Mouse (Mus musculus): ENCODE results near the gene Mast1. TPM values are rescaled to one million over a fixed set of nuclear protein-coding genes. Genes with fewer than 3 reads are reported as not detected.

Gene Mast1
- polyA plus RNA-seq, 1 experiment from 2014 or later, result 81.1 TPM

GRCm38 (mm10) chr8:84902920-84903661, 34.1 kb downstream of the Mast1 start:
- under 1% methylated on average over 62 of the region's 68 CpGs for WGBS

GRCm38 (mm10) chr8:84902367-84902919, 34.7 kb downstream of the Mast1 start:
- no peaks in the 10 kb centered on the region for H3K9me3 ChIP-seq
- peak overlapping the region; percentile 47 for H3K9ac ChIP-seq
- no peak overlapping the region for H3K27ac ChIP-seq (replicated peaks)
- H3K27me3 ChIP-seq, result peaks cover 12% of the 10 kb centered on the region; the same call in 1 of the 2 replicates
- peak overlapping the region; percentile 47 for H3K4me3 ChIP-seq
- no peak for ATAC-seq (ENCODE audit: low FRiP score, low read depth)
- H3K36me3 ChIP-seq, result no peaks in the 10 kb centered on the region
- 3% methylated on average over 24 of the region's 24 CpGs for WGBS
- peaks cover 14% of the 10 kb centered on the region for H3K4me1 ChIP-seq (replicated peaks)
- H3K4me2 ChIP-seq, result peak overlapping the region; percentile 85

More at GRCm38 (mm10) chr8:84902920-84903661, 34.1 kb downstream of the Mast1 start:
- Histone ChIP-seq H3K27me3 (peaks cover 12% of the 10 kb centered on the region; the same call in 1 of the 2 replicates), H3K4me1 (replicated peaks) (peaks cover 14% of the 10 kb centered on the region), H3K36me3 (no peaks in the 10 kb centered on the region), H3K27ac (replicated peaks) (no peak overlapping the region), H3K9me3 (no peaks in the 10 kb centered on the region), H3K9ac (peak overlapping the region; percentile 47), H3K4me2 (peak overlapping the region; percentile 85), H3K4me3 (peak overlapping the region; percentile 47)
- peak; percentile 89 for ATAC-seq (ENCODE audit: low FRiP score, low read depth)

- Histone ChIP-seq H3K9me3 (no peaks in the 10 kb centered on the region), H3K9ac (peak within 1 kb of the TSS; percentile 47), H3K4me3 (peak within 1 kb of the TSS; percentile 47), H3K4me2 (peak within 1 kb of the TSS; percentile 85), H3K27me3 (peaks cover 12% of the 10 kb centered on the region; the same call in 1 of the 2 replicates), H3K36me3 (no peaks in the 10 kb centered on the region), H3K27ac (replicated peaks) (no peak within 1 kb of the TSS), H3K4me1 (replicated peaks) (peaks cover 14% of the 10 kb centered on the region)
- ATAC-seq (ENCODE audit: low FRiP score, low read depth), result no peak
- 90% methylated on average over 3 of the region's 3 CpGs for WGBS
Measured at GRCm38 (mm10) chr8:84901752-84902151, 35.4 kb downstream of the Mast1 start, which contains the start of gene Klf1. Klf1 (plus strand) TSS chr8:84901928.

GRCm38 (mm10) chr8:84901071-84901470, 36.1 kb downstream of the Mast1 start:
- WGBS, result 67% methylated on average over 4 of the region's 4 CpGs
- Histone ChIP-seq H3K27ac (replicated peaks) (no peak overlapping the region), H3K4me2 (no peak overlapping the region), H3K4me3 (no peak overlapping the region), H3K4me1 (replicated peaks) (peaks cover 14% of the 10 kb centered on the region), H3K36me3 (no peaks in the 10 kb centered on the region), H3K9ac (no peak overlapping the region), H3K27me3 (peaks cover 12% of the 10 kb centered on the region; the same call in 1 of the 2 replicates), H3K9me3 (no peaks in the 10 kb centered on the region)
- no peak for ATAC-seq (ENCODE audit: low FRiP score, low read depth)

GRCm38 (mm10) chr8:84895963-84896362, 41.2 kb downstream of the Mast1 start:
- no peak for ATAC-seq (ENCODE audit: low FRiP score, low read depth)
- 0 out of 2 replicates have a peak, but pooled peaks cover 3% of the 10 kb centered on the region for H3K27me3 ChIP-seq
- no peak overlapping the region for H3K9ac ChIP-seq
- 0 out of 2 replicates have a peak, but pooled peaks cover 7% of the 10 kb centered on the region for H3K36me3 ChIP-seq
- no peak overlapping the region for H3K4me3 ChIP-seq
- no peaks in the 10 kb centered on the region for H3K9me3 ChIP-seq
- WGBS, result 88% methylated on average over 5 of the region's 5 CpGs
- no peak overlapping the region for H3K27ac ChIP-seq (replicated peaks)
- no peak overlapping the region for H3K4me2 ChIP-seq
- peaks cover 19% of the 10 kb centered on the region for H3K4me1 ChIP-seq (replicated peaks)

GRCm38 (mm10) chr8:84893709-84894134, 43.4 kb downstream of the Mast1 start, which contains the start of gene Gcdh:
Gcdh (minus strand) TSS chr8:84893921.
- H3K4me1 ChIP-seq (replicated peaks), result peaks cover 19% of the 10 kb centered on the region
- H3K9ac ChIP-seq, result peak within 1 kb of the TSS; percentile 69
- peak within 1 kb of the TSS; percentile 66 for H3K4me3 ChIP-seq
- peaks cover 7% of the 10 kb centered on the region; the same call in 1 of the 2 replicates for H3K36me3 ChIP-seq
- no peaks in the 10 kb centered on the region for H3K9me3 ChIP-seq
- H3K27me3 ChIP-seq, result no peaks in the 10 kb centered on the region
- WGBS, result 0% methylated on average over 11 of the region's 11 CpGs
- H3K27ac ChIP-seq (replicated peaks), result peak within 1 kb of the TSS; percentile 68
- H3K4me2 ChIP-seq, result peak within 1 kb of the TSS; percentile 70
- peak; percentile 99 for ATAC-seq (ENCODE audit: low FRiP score, low read depth)

GRCm38 (mm10) chr8:84892993-84893708, 44.0 kb downstream of the Mast1 start:
- Histone ChIP-seq H3K9ac (peak overlapping the region; percentile 69), H3K27ac (replicated peaks) (peak overlapping the region; percentile 68), H3K4me2 (peak overlapping the region; percentile 70), H3K27me3 (no peaks in the 10 kb centered on the region), H3K9me3 (no peaks in the 10 kb centered on the region), H3K36me3 (peaks cover 10% of the 10 kb centered on the region), H3K4me3 (peak overlapping the region; percentile 66), H3K4me1 (replicated peaks) (peaks cover 19% of the 10 kb centered on the region)
- peak; percentile 68 for ATAC-seq (ENCODE audit: low FRiP score, low read depth)
- WGBS, result 9% methylated on average over 31 of the region's 31 CpGs

- Histone ChIP-seq H3K4me1 (replicated peaks) (peaks cover 13% of the 10 kb centered on the region), H3K9ac (no peak overlapping the region), H3K4me3 (no peak overlapping the region), H3K27me3 (no peaks in the 10 kb centered on the region), H3K4me2 (no peak overlapping the region), H3K36me3 (peaks cover 35% of the 10 kb centered on the region), H3K27ac (replicated peaks) (no peak overlapping the region), H3K9me3 (no peaks in the 10 kb centered on the region)
- 90% methylated on average over 1 of the region's 1 CpGs for WGBS
- ATAC-seq (ENCODE audit: low FRiP score, low read depth), result no peak
Measured at GRCm38 (mm10) chr8:84889141-84889540, 48.0 kb downstream of the Mast1 start.

- peaks cover 10% of the 10 kb centered on the region for H3K4me1 ChIP-seq (replicated peaks)
Measured at GRCm38 (mm10) chr8:84888280-84888679, 48.9 kb downstream of the Mast1 start.

GRCm38 (mm10) chr8:84884728-84885127, 52.4 kb downstream of the Mast1 start:
- ATAC-seq (ENCODE audit: low FRiP score, low read depth), result no peak
- H3K36me3 ChIP-seq, result peaks cover 28% of the 10 kb centered on the region
- no peaks in the 10 kb centered on the region for H3K27me3 ChIP-seq
- no peak overlapping the region for H3K4me3 ChIP-seq
- H3K4me1 ChIP-seq (replicated peaks), result no peaks in the 10 kb centered on the region
- no peak overlapping the region for H3K4me2 ChIP-seq
- H3K9ac ChIP-seq, result no peak overlapping the region
- H3K9me3 ChIP-seq, result no peaks in the 10 kb centered on the region
- no peak overlapping the region for H3K27ac ChIP-seq (replicated peaks)
- 88% methylated on average over 4 of the region's 4 CpGs for WGBS

More at GRCm38 (mm10) chr8:84888280-84888679, 48.9 kb downstream of the Mast1 start:
- Histone ChIP-seq H3K27me3 (no peaks in the 10 kb centered on the region), H3K4me3 (no peak overlapping the region), H3K9me3 (no peaks in the 10 kb centered on the region), H3K27ac (replicated peaks) (no peak overlapping the region), H3K9ac (no peak overlapping the region), H3K36me3 (peaks cover 35% of the 10 kb centered on the region), H3K4me2 (no peak overlapping the region)
- no peak for ATAC-seq (ENCODE audit: low FRiP score, low read depth)
- WGBS, result 99% methylated on average over 3 of the region's 3 CpGs

GRCm38 (mm10) chr8:84878915-84879314, 58.2 kb downstream of the Mast1 start:
- no peaks in the 10 kb centered on the region for H3K9me3 ChIP-seq
- WGBS, result 82% methylated on average over 1 of the region's 1 CpGs
- no peak overlapping the region for H3K4me2 ChIP-seq
- H3K36me3 ChIP-seq, result no peaks in the 10 kb centered on the region
- H3K27me3 ChIP-seq, result no peaks in the 10 kb centered on the region
- no peak overlapping the region for H3K9ac ChIP-seq
- no peak overlapping the region for H3K4me3 ChIP-seq
- no peak for ATAC-seq (ENCODE audit: low FRiP score, low read depth)
- no peak overlapping the region for H3K27ac ChIP-seq (replicated peaks)
- H3K4me1 ChIP-seq (replicated peaks), result no peaks in the 10 kb centered on the region

Data from hindbrain, embryonic 15.5 days (tissue).